8 mouse cellular contexts compared by ENCODE assay signal in genomic region chr11:75178011-75178410, GRCm38 (mm10). TPM values are rescaled to one million over a fixed set of nuclear protein-coding genes. Genes with fewer than 3 reads are reported as not detected.
A peak's percentile ranks its signal among the peaks of the same experiment; 100 is the strongest.
DNase-seq lines count a peak whose midpoint lies in the region; ATAC-seq and TF ChIP-seq lines count a peak whose summit lies in the region.

No protein-coding gene starts in this region.

- DNase-seq in heart, adult 9 months (ENCODE audit: low spot score in 2 of 2), result no peak
- no peak for DNase-seq in MEL (ENCODE audit: low read depth, low spot score)
- no peak for DNase-seq in midbrain, embryonic 10.5 days (ENCODE audit: low spot score)
- no peak for DNase-seq in gastrocnemius, postnatal 4 days (ENCODE audit: low spot score in 2 of 2)
- DNase-seq in gastrocnemius, postnatal 10 days, result no peak
- DNase-seq in gastrocnemius, postnatal 36 days, result no peak

- H3K4me2 ChIP-seq in heart, embryonic 12.5 days, result peak overlapping the region; percentile 76
- H3K4me2 ChIP-seq in heart, embryonic 16.5 days (ENCODE audit: low read depth, low read length), result peak overlapping the region; percentile 78

- TF ChIP-seq EP300 in MEL (IDR thresholded peaks at IDR 0.05; ENCODE audit: low read depth in 1 of 2, low read length in 2 of 2), result no peak

- TF ChIP-seq RAD21 in MEL (IDR thresholded peaks at IDR 0.05; ENCODE audit: low read depth, low read length), result no peak

- no peak for TF ChIP-seq POLR2A in MEL (IDR thresholded peaks at IDR 0.05; ENCODE audit: control insufficient read depth in 1 of 2, insufficient read depth in 1 of 2, low read depth in 1 of 2, low read length in 2 of 2, poor library complexity in 1 of 2)

- WGBS in heart, embryonic 12.5 days, result 51% methylated on average over 12 of the region's 12 CpGs
- 45% methylated on average over 12 of the region's 12 CpGs for WGBS in heart, embryonic 16.5 days
- WGBS in midbrain, embryonic 10.5 days, result 54% methylated on average over 12 of the region's 12 CpGs

- H3K79me2 ChIP-seq in MEL (ENCODE audit: control insufficient read depth, insufficient read depth, low read length, poor library complexity), result peaks cover 10% of the 10 kb centered on the region

- peak overlapping the region; percentile 82 for H3K9ac ChIP-seq in heart, embryonic 12.5 days
- H3K9ac ChIP-seq in MEL (ENCODE audit: control insufficient read depth, low read depth, low read length, poor library complexity, severe bottlenecking), result peak overlapping the region; percentile 95
- peak overlapping the region; percentile 84 for H3K9ac ChIP-seq in heart, embryonic 16.5 days (ENCODE audit: low read length)

- H3K4me3 ChIP-seq in heart, embryonic 12.5 days, result peak overlapping the region; percentile 73
- H3K4me3 ChIP-seq in MEL (ENCODE audit: control insufficient read depth in 1 of 2, insufficient read depth in 1 of 2, low read depth in 2 of 2, low read length in 2 of 2), result peak overlapping the region; percentile 92 to 95
- H3K4me3 ChIP-seq in heart, embryonic 16.5 days (ENCODE audit: low read length), result peak overlapping the region; percentile 72
- peak overlapping the region; percentile 82 for H3K4me3 ChIP-seq in midbrain, embryonic 10.5 days

- ATAC-seq in heart, embryonic 12.5 days (ENCODE audit: insufficient number of reproducible peaks, low FRiP score), result no peak
- no peak for ATAC-seq in heart, embryonic 16.5 days (replicated peaks; ENCODE audit: extremely low read depth, insufficient read depth, low FRiP score)

- H3K9me3 ChIP-seq in heart, embryonic 12.5 days (replicated peaks), result no peaks in the 10 kb centered on the region
- H3K9me3 ChIP-seq in MEL (replicated peaks; ENCODE audit: insufficient read depth, low read length), result no peaks in the 10 kb centered on the region
- no peaks in the 10 kb centered on the region for H3K9me3 ChIP-seq in heart, embryonic 16.5 days (replicated peaks; ENCODE audit: control insufficient read depth, low read length)
- H3K9me3 ChIP-seq in midbrain, embryonic 10.5 days (replicated peaks), result no peaks in the 10 kb centered on the region

- H3K27ac ChIP-seq in heart, embryonic 12.5 days (ENCODE audit: poor library complexity, severe bottlenecking), result no peak overlapping the region
- peak overlapping the region; percentile 75; the same call in 1 of the 2 replicates for H3K27ac ChIP-seq in MEL (ENCODE audit: control insufficient read depth, low read depth, low read length)
- peak overlapping the region; percentile 53 for H3K27ac ChIP-seq in heart, embryonic 16.5 days (ENCODE audit: low read length)
- H3K27ac ChIP-seq in midbrain, embryonic 10.5 days (replicated peaks), result peak overlapping the region; percentile 89

- H3K27me3 ChIP-seq in heart, embryonic 12.5 days (replicated peaks), result peaks cover 5% of the 10 kb centered on the region
- no peaks in the 10 kb centered on the region for H3K27me3 ChIP-seq in MEL (ENCODE audit: control insufficient read depth in 1 of 2, insufficient read depth in 2 of 2, low read length in 2 of 2)
- peaks cover 1% of the 10 kb centered on the region; the same call in 1 of the 2 replicates for H3K27me3 ChIP-seq in heart, embryonic 16.5 days (ENCODE audit: control insufficient read depth, insufficient read depth, low read length)
- H3K27me3 ChIP-seq in midbrain, embryonic 10.5 days (ENCODE audit: low read depth, poor library complexity, severe bottlenecking), result peaks cover 28% of the 10 kb centered on the region

- H3K4me1 ChIP-seq in heart, embryonic 12.5 days (replicated peaks), result peaks cover 24% of the 10 kb centered on the region
- peaks cover 0 to 18% of the 10 kb centered on the region in 2 experiments; a peak in 3 of 4 replicates for H3K4me1 ChIP-seq in MEL (ENCODE audit: control insufficient read depth in 1 of 2, insufficient read depth in 2 of 2, low read length in 2 of 2)
- H3K4me1 ChIP-seq in heart, embryonic 16.5 days (ENCODE audit: control insufficient read depth, insufficient read depth, low read length), result peaks cover 20% of the 10 kb centered on the region
- peaks cover 39% of the 10 kb centered on the region for H3K4me1 ChIP-seq in midbrain, embryonic 10.5 days

- TF ChIP-seq CTCF in MEL (IDR thresholded peaks at IDR 0.05 in 2 of 3, conservative IDR thresholded peaks at IDR 0.05 in 1 of 3; ENCODE audit: control insufficient read depth in 1 of 3, insufficient read depth in 1 of 3, low read depth in 2 of 3, low read length in 3 of 3, poor library complexity in 1 of 3, severe bottlenecking in 1 of 3), result no peak

- intact Hi-C loops in gastrocnemius, postnatal 36 days (cut with DNase I), result no loop called here

- H3K36me3 ChIP-seq in heart, embryonic 12.5 days, result peaks cover 39% of the 10 kb centered on the region
- H3K36me3 ChIP-seq in MEL (ENCODE audit: control insufficient read depth in 1 of 2, insufficient read depth in 2 of 2, low read length in 2 of 2), result peaks cover 0 to 5% of the 10 kb centered on the region in 2 experiments; a peak in 3 of 4 replicates
- peaks cover 11% of the 10 kb centered on the region for H3K36me3 ChIP-seq in heart, embryonic 16.5 days (ENCODE audit: control insufficient read depth, insufficient read depth)
- peaks cover 48% of the 10 kb centered on the region for H3K36me3 ChIP-seq in midbrain, embryonic 10.5 days

TF ChIP-seq in MEL, 35 proteins besides CTCF, POLR2A, EP300 and RAD21:
- TF ChIP-seq POLR2AphosphoS5 (IDR thresholded peaks at IDR 0.05; ENCODE audit: borderline replicate concordance, low read depth, low read length), result no peak
- no peak for TF ChIP-seq JUND (IDR thresholded peaks at IDR 0.05; ENCODE audit: low read depth, low read length)
- TF ChIP-seq MAFK (IDR thresholded peaks at IDR 0.05; ENCODE audit: borderline replicate concordance, low read depth, low read length), result no peak
- no peak for TF ChIP-seq TCF12 (IDR thresholded peaks at IDR 0.05; ENCODE audit: low read depth, low read length)
- no peak; the same call in 1 of the 2 replicates for TF ChIP-seq MXI1 (IDR thresholded peaks at IDR 0.05; ENCODE audit: low read depth, low read length)
- TF ChIP-seq NELFE (IDR thresholded peaks at IDR 0.05; ENCODE audit: low read depth, low read length), result no peak
- no peak for TF ChIP-seq ZNF384 (IDR thresholded peaks at IDR 0.05; ENCODE audit: low read depth, low read length)
- no peak for TF ChIP-seq MAX (IDR thresholded peaks at IDR 0.05; ENCODE audit: low read length)
- TF ChIP-seq SIN3A (IDR thresholded peaks at IDR 0.05; ENCODE audit: low read length), result no peak
- TF ChIP-seq KAT2A (conservative IDR thresholded peaks at IDR 0.05; ENCODE audit: low read depth, low read length), result no peak
- no peak for TF ChIP-seq UBTF (IDR thresholded peaks at IDR 0.05; ENCODE audit: borderline replicate concordance, insufficient read depth, low read depth, low read length)
- no peak for TF ChIP-seq TAL1 (IDR thresholded peaks at IDR 0.05; ENCODE audit: low read length)
- TF ChIP-seq MEF2A (IDR thresholded peaks at IDR 0.05; ENCODE audit: extremely low read depth, insufficient replicate concordance, low read depth, low read length, poor library complexity, severe bottlenecking), result no peak
TF ChIP-seq in MEL: peak in this region for 0.

RNA-seq across cellular contexts. Expression of gene Ovca2, which starts 0.6 kb away (rescaled TPM):
- 19.4 and 20.5 TPM in 2 replicates for polyA plus RNA-seq in heart, embryonic 12.5 days (2016; fragmentation: Nextera tagmentation; extraction: Ambion mirVana)
- total RNA-seq in MEL (2012; rRNA removed), result 22.7 and 33.1 TPM in 2 replicates
- polyA plus RNA-seq in MEL (2012; ENCODE audit: insufficient read depth in 1 of 2, insufficient read length in 2 of 2, low read depth in 1 of 2, low replicate concordance in 2 of 2, missing spikeins in 1 of 2), result 10 to 100 TPM in 1 of 2 experiments, not detected in 1; 23.1 TPM
- 18.4 and 18.7 TPM in 2 replicates for polyA plus RNA-seq in heart, embryonic 16.5 days (2015; fragmentation: Nextera tagmentation; extraction: Ambion mirVana)
- 33.5 and 37.6 TPM in 2 replicates for polyA plus RNA-seq in midbrain, embryonic 10.5 days (2016; fragmentation: Nextera tagmentation; extraction: Ambion mirVana)
- 1 to 10 TPM; 6.6 to 6.8 TPM for total RNA-seq in gastrocnemius, postnatal 4 days (2021)
- total RNA-seq in gastrocnemius, postnatal 10 days (2021), result 1 to 10 TPM; 4.7 to 5.1 TPM
- 1 to 10 TPM; 2.4 to 3.0 TPM for total RNA-seq in gastrocnemius, postnatal 36 days (2021)

RNA-seq across cellular contexts. Expression of gene Hic1, which starts 8.7 kb away (rescaled TPM):
- polyA plus RNA-seq in heart, embryonic 12.5 days (2016; fragmentation: Nextera tagmentation; extraction: Ambion mirVana), result 13.3 and 13.8 TPM in 2 replicates
- 16.7 and 18.8 TPM in 2 replicates for total RNA-seq in MEL (2012; rRNA removed)
- 10 to 100 TPM in 1 of 2 experiments, not detected in 1; 18.2 TPM for polyA plus RNA-seq in MEL (2012; ENCODE audit: insufficient read depth in 1 of 2, insufficient read length in 2 of 2, low read depth in 1 of 2, low replicate concordance in 2 of 2, missing spikeins in 1 of 2)
- polyA plus RNA-seq in heart, embryonic 16.5 days (2015; fragmentation: Nextera tagmentation; extraction: Ambion mirVana), result 7.1 and 9.8 TPM in 2 replicates
- polyA plus RNA-seq in midbrain, embryonic 10.5 days (2016; fragmentation: Nextera tagmentation; extraction: Ambion mirVana), result 0.32 and 0.57 TPM in 2 replicates
- total RNA-seq in gastrocnemius, postnatal 4 days (2021), result 10 to 100 TPM; 42.7 to 48.8 TPM
- 10 to 100 TPM; 21.1 to 27.1 TPM for total RNA-seq in gastrocnemius, postnatal 10 days (2021)
- 1 to 10 TPM; 5.1 to 7.2 TPM for total RNA-seq in gastrocnemius, postnatal 36 days (2021)

RNA-seq across cellular contexts. Expression of gene Dph1, which starts 13.0 kb away (rescaled TPM):
- 23.3 and 23.5 TPM in 2 replicates for polyA plus RNA-seq in heart, embryonic 12.5 days (2016; fragmentation: Nextera tagmentation; extraction: Ambion mirVana)
- 54.2 and 59.5 TPM in 2 replicates for total RNA-seq in MEL (2012; rRNA removed)
- 10 to 100 TPM in 1 of 2 experiments, not detected in 1; 58.4 TPM for polyA plus RNA-seq in MEL (2012; ENCODE audit: insufficient read depth in 1 of 2, insufficient read length in 2 of 2, low read depth in 1 of 2, low replicate concordance in 2 of 2, missing spikeins in 1 of 2)
- 19.7 and 21.0 TPM in 2 replicates for polyA plus RNA-seq in heart, embryonic 16.5 days (2015; fragmentation: Nextera tagmentation; extraction: Ambion mirVana)
- 25.4 and 27.3 TPM in 2 replicates for polyA plus RNA-seq in midbrain, embryonic 10.5 days (2016; fragmentation: Nextera tagmentation; extraction: Ambion mirVana)
- 10 to 100 TPM in 1 of 2 experiments, 1 to 10 TPM in 1; 10.0 to 11.4 TPM for total RNA-seq in gastrocnemius, postnatal 4 days (2021)
- total RNA-seq in gastrocnemius, postnatal 10 days (2021), result 1 to 10 TPM; 8.3 to 8.4 TPM
- total RNA-seq in gastrocnemius, postnatal 36 days (2021), result 1 to 10 TPM; 4.9 to 5.2 TPM

RNA-seq across cellular contexts. Expression of gene Rtn4rl1, which starts 15.6 kb away (rescaled TPM):
- polyA plus RNA-seq in heart, embryonic 12.5 days (2016; fragmentation: Nextera tagmentation; extraction: Ambion mirVana), result 16.3 and 16.8 TPM in 2 replicates
- 0.35 and 0.46 TPM in 2 replicates for total RNA-seq in MEL (2012; rRNA removed)
- 1 to 10 TPM in 1 of 2 experiments, not detected in 1; 2.6 TPM for polyA plus RNA-seq in MEL (2012; ENCODE audit: insufficient read depth in 1 of 2, insufficient read length in 2 of 2, low read depth in 1 of 2, low replicate concordance in 2 of 2, missing spikeins in 1 of 2)
- 12.4 and 13.1 TPM in 2 replicates for polyA plus RNA-seq in heart, embryonic 16.5 days (2015; fragmentation: Nextera tagmentation; extraction: Ambion mirVana)
- 2.3 and 3.0 TPM in 2 replicates for polyA plus RNA-seq in midbrain, embryonic 10.5 days (2016; fragmentation: Nextera tagmentation; extraction: Ambion mirVana)
- 1 to 10 TPM; 4.2 to 5.0 TPM for total RNA-seq in gastrocnemius, postnatal 4 days (2021)
- total RNA-seq in gastrocnemius, postnatal 10 days (2021), result 1 to 10 TPM; 3.2 to 3.8 TPM
- 1 to 10 TPM; 1.0 TPM for total RNA-seq in gastrocnemius, postnatal 36 days (2021)
